Mouse (Mus musculus) spleen, adult 2 months (tissue): ENCODE data around the gene Dlgap4. TPM values are rescaled to one million over a fixed set of nuclear protein-coding genes. Genes with fewer than 3 reads are reported as not detected.

ENCODE experiments used
- DNase-seq, 2 experiments: peaks; one replicate each; pipeline versions ENCODE4 v3.0.0 to v3.0.0-alpha.2; 2012 to 2021; ENCODE audit warnings: low spot score in 2 of 2, low read depth in 1 of 2
- H3K27ac ChIP-seq: fragments of 200-500 bp; 2 replicates; pipeline ENCODE4 v1.5.1; 2012; ENCODE audit warnings: low read length, inconsistent platforms; ENCODE audit not compliant: insufficient read depth
- H3K27me3 ChIP-seq: fragments of 200-500 bp; 2 replicates; pipeline ENCODE4 v1.6.1; 2012; ENCODE audit warnings: mild to moderate bottlenecking, moderate library complexity, low read length, inconsistent platforms; ENCODE audit not compliant: control insufficient read depth, insufficient read depth
- H3K36me3 ChIP-seq: fragments of 200-500 bp; 2 replicates; pipeline ENCODE4 v1.6.1; 2012; ENCODE audit warnings: mild to moderate bottlenecking, low read length, inconsistent platforms; ENCODE audit not compliant: control insufficient read depth, insufficient read depth
- H3K4me1 ChIP-seq: fragments of 200-500 bp; 2 replicates; pipeline ENCODE4 v1.6.1; 2011; ENCODE audit warnings: inconsistent platforms; ENCODE audit not compliant: control insufficient read depth, insufficient read depth, insufficient read length
- H3K4me3 ChIP-seq: fragments of 200-500 bp; 2 replicates; pipeline ENCODE4 v1.5.1; 2011; ENCODE audit warnings: mild to moderate bottlenecking, inconsistent platforms; ENCODE audit not compliant: insufficient read depth, insufficient read length; ENCODE audit errors: extremely low read depth
- CTCF ChIP-seq: fragments of 200-500 bp; IDR thresholded peaks from 2 replicates; pipeline ENCODE4 v1.5.1; 2011; ENCODE audit warnings: mild to moderate bottlenecking, inconsistent platforms; ENCODE audit not compliant: insufficient read depth, insufficient read length, insufficient replicate concordance; ENCODE audit errors: extremely low read depth
- POLR2A ChIP-seq: fragments of 200-500 bp; IDR thresholded peaks from 2 replicates; pipeline ENCODE4 v1.6.1; 2011; ENCODE audit warnings: low read depth, low read length, inconsistent platforms
- WGBS: fragments of 180-500 bp; shearing (Covaris S2); methylation state at CpG from one replicate; pipeline ENCODE4 v1.1.7; 2018; 5-methylcytosine and 5-hydroxymethylcytosine counted together
- polyA plus RNA-seq: library from polyadenylated mRNA; depleted of rRNA; stranded (reverse); fragments of >200 nt; gene quantifications from 2 replicates; pipeline ENCODE4 v1.2.3, GENCODE M21; 2012

Gene Dlgap4
- polyA plus RNA-seq, 1 experiment, result 61.8 TPM

DNA sequence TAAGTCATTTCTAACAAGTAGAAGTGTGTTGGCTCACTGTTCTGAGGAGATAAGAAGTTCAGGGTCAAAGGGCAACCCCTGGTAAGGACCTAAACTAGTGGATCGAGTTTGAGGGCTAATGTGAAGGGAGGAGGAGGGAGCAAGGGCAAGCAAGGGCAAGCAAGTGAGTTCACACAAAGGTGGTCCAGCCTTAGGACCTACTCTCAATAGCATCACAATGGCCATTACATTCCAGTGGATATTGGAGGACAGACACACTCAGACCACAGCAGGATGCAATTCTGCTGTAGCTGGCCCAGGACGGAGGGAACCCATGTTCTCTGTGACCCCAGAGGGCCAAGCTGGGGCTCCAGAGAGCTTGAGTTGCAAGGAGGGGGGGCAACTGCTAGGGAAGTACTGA is 77.3 kb downstream of the Dlgap4 start:
- WGBS, result 45% methylated on average over 2 of the region's 2 CpGs
- Histone ChIP-seq H3K4me3 (no peak overlapping the region), H3K36me3 (no peaks in the 10 kb centered on the region), H3K4me1 (no peaks in the 10 kb centered on the region), H3K27ac (no peak overlapping the region), H3K27me3 (no peaks in the 10 kb centered on the region)
- no peak for DNase-seq
- TF ChIP-seq POLR2A, result no peak
- no peak for TF ChIP-seq CTCF

DNA sequence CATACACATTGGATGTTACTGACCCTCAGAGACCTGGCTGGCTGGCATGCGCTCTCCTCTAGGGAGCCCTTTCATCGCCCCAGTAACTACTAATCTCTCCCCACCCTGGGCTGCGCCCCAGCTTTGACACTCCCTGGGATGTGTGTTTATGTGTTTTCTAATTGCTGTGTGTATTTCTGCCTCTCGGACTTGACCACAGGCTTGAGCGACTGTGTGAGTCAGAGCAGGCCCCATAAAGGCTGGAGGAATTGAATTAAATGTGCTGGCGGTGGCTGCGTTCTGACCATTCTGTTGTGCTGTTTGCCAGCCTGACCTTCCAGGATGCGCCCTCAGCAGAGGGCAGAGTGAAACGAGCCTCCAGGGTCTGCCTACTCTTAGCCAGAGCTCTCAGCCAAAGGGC is 78.2 kb downstream of the Dlgap4 start:
- Histone ChIP-seq H3K36me3 (no peaks in the 10 kb centered on the region), H3K27ac (no peak overlapping the region), H3K27me3 (no peaks in the 10 kb centered on the region), H3K4me1 (no peaks in the 10 kb centered on the region), H3K4me3 (no peak overlapping the region)
- no peak for TF ChIP-seq POLR2A
- TF ChIP-seq CTCF, result no peak
- 84% methylated on average over 9 of the region's 9 CpGs for WGBS
- no peak for DNase-seq

DNA sequence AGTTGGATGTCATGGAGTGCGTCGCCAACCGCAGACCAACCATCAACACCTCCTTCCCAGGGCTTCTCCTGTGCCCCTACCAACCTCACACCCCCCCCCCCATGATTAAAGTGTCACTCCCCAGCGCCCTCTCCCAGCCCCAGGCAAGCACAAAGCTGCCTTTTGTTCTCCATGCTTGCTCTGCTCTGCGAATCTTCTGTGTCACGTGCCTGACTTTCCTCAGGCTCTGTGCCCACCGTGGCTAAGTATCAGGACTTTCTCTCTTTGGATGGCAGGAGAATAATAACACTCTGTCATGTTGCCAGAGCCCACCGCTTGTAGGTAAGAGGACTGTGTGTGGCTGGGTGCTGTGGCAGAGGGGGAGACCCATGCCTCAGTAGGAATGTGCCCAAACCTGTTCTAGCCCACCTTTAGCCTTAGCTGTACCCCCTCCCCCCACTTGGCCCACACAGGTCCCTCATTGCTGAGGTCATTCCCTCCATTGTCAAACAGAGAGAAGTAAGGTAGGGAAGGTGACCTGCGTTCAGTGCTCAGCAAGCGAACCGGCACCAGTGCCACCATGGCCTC is 79.8 kb downstream of the Dlgap4 start:
- TF ChIP-seq CTCF, result no peak
- TF ChIP-seq POLR2A, result no peak
- DNase-seq, result no peak
- 83% methylated on average over 11 of the region's 11 CpGs for WGBS
- Histone ChIP-seq H3K27ac (no peak overlapping the region), H3K4me3 (no peak overlapping the region), H3K36me3 (no peaks in the 10 kb centered on the region), H3K27me3 (no peaks in the 10 kb centered on the region), H3K4me1 (no peaks in the 10 kb centered on the region)

DNA sequence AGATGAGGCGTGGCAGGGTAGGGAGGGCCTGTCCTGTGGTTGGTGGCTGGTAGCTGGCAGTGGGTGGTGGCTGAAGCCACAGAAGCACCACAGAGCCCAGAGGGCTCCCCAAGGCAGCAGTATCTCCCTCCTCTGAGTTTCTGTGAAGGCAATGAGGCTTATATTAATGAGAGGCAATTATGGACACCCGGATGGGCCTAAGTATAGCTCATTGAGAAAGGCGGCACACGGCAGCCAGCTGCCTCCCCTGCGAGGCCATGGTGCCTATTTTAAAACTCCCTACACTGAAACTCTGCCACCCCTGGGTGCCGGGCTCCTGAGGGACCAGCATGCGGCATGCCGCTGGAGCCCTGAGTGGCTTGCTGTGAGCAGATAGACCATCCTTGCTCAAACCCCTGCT is 83.8 kb downstream of the Dlgap4 start:
- H3K36me3 ChIP-seq, result no peaks in the 10 kb centered on the region
- no peak for DNase-seq
- TF ChIP-seq CTCF (no peak), POLR2A (no peak)
- WGBS, result 44% methylated on average over 8 of the region's 8 CpGs
- H3K4me3 ChIP-seq, result no peak overlapping the region
- H3K27me3 ChIP-seq, result no peaks in the 10 kb centered on the region
- H3K4me1 ChIP-seq, result no peaks in the 10 kb centered on the region
- H3K27ac ChIP-seq, result no peak overlapping the region

DNA sequence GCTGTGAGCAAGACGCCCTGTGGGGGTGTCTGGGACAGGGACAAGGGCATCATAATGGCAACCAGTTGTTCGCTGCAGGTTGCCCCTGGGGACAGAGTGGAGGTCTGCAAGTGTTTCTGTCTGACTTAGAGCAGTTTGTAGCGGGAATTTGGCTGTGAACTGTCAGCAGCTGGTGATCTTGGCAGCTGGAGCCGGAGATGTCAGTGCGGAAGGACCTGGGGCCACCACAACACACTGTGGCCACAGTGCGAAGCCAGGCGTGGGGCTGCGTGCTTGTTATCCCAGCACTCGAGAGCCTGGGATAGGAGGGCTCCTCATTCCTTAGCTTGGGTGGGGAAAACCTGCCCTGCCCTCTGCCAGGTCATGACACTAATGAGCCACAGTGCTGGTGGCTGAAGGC is 84.7 kb downstream of the Dlgap4 start:
- Histone ChIP-seq H3K4me1 (no peaks in the 10 kb centered on the region), H3K27ac (no peak overlapping the region), H3K36me3 (no peaks in the 10 kb centered on the region), H3K27me3 (no peaks in the 10 kb centered on the region), H3K4me3 (no peak overlapping the region)
- 78% methylated on average over 9 of the region's 9 CpGs for WGBS
- DNase-seq, result no peak
- TF ChIP-seq POLR2A (no peak), CTCF (no peak)

DNA sequence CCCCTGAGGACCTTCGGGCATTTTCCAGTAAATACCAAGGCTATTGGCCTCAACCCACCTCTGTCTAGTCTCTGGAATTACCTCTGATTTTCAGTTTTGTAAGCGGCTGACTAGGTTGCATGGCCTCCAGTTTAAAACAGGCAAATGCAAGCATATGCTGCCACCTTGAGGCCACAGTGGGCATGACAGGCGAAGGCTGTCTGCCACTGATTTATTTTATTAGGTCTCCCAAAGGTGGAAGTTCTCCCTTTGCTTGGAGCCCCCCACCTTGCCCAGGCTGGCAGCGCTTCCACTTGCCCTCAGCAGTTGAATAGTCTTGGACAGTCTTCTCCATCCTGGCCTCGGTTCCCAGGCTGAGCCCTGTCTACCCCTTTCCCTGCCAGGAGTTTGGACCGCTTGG is 92.0 kb downstream of the Dlgap4 start:
- H3K4me3 ChIP-seq, result no peak overlapping the region
- 20% methylated on average over 6 of the region's 6 CpGs for WGBS
- peak; percentile 30 to 75 for DNase-seq
- H3K27ac ChIP-seq, result no peak overlapping the region
- no peaks in the 10 kb centered on the region for H3K4me1 ChIP-seq
- H3K36me3 ChIP-seq, result no peaks in the 10 kb centered on the region
- TF ChIP-seq POLR2A (no peak), CTCF (peak; percentile 96; the same call in 1 of the 2 replicates)
- H3K27me3 ChIP-seq, result no peaks in the 10 kb centered on the region

DNA sequence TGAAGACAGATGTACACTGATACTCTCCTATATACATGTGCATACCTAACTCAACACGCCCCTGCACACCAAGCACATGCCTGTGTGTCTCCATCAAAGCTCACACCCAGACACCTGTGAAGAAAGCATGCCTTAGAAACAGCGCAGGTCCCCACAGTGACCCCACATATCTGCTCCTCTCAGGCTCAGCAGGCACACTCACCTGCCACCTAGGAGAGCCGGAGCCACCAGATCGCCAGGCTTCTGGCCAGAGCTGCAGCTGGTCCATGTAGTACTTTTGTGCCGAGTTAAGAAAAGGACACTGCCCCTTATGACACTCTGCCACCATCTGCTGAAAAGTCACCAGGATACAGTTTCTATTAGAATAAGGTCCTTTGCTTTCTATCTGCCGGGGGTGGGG is 103.2 kb downstream of the Dlgap4 start:
- Histone ChIP-seq H3K4me1 (peaks cover 2% of the 10 kb centered on the region; the same call in 1 of the 2 replicates), H3K27ac (no peak overlapping the region), H3K36me3 (no peaks in the 10 kb centered on the region; the same call in 1 of the 2 replicates), H3K4me3 (no peak overlapping the region), H3K27me3 (no peaks in the 10 kb centered on the region)
- no peak for DNase-seq
- 89% methylated on average over 6 of the region's 6 CpGs for WGBS
- no peak for TF ChIP-seq CTCF
- TF ChIP-seq POLR2A, result no peak
